Mouse (Mus musculus): ENCODE measurements at regions not wholly inside any gene's neighbourhood (a gene's known extent, or its start where the extent isn't known, plus 50 kb on each side); places are given as distances from the start of the nearest gene placed in this dataset.
"Not testable (repeated sequence)": the region's sequence is repeated elsewhere in the genome, so short reads cannot be mapped to it uniquely, and the experiment has no call there.

GRCm38 (mm10) chr5:40974892-40975291 is 733.1 kb downstream of the Rab28 start:
- no peaks in the 10 kb centered on the region for H3K27me3 ChIP-seq (ENCODE audit: control insufficient read depth, insufficient read depth, low read length)
- H3K4me3 ChIP-seq (replicated peaks; ENCODE audit: low read length): no peak overlapping the region
- H3K36me3 ChIP-seq (ENCODE audit: control insufficient read depth, insufficient read depth, low read length): no peaks in the 10 kb centered on the region
- no peak overlapping the region for H3K4me2 ChIP-seq (ENCODE audit: low read depth, low read length)
- H3K4me1 ChIP-seq (ENCODE audit: control insufficient read depth, insufficient read depth, low read length): no peaks in the 10 kb centered on the region
- WGBS: 87% methylated on average over 1 of the region's 1 CpGs
- no peak overlapping the region for H3K27ac ChIP-seq (ENCODE audit: low read length)
- ATAC-seq (ENCODE audit: insufficient read depth, low FRiP score): no peak
- H3K9ac ChIP-seq (ENCODE audit: low read length): no peak overlapping the region
- no peaks in the 10 kb centered on the region for H3K9me3 ChIP-seq (replicated peaks; ENCODE audit: control insufficient read depth, low read length)

- 0% methylated on average over 4 of the region's 4 CpGs for WGBS
- Histone ChIP-seq H3K9ac (ENCODE audit: low read length) (no peak overlapping the region), H3K9me3 (replicated peaks; ENCODE audit: control insufficient read depth, low read length) (no peaks in the 10 kb centered on the region), H3K4me1 (ENCODE audit: control insufficient read depth, insufficient read depth, low read length) (no peaks in the 10 kb centered on the region), H3K27me3 (ENCODE audit: control insufficient read depth, insufficient read depth, low read length) (no peaks in the 10 kb centered on the region), H3K4me3 (replicated peaks; ENCODE audit: low read length) (no peak overlapping the region), H3K27ac (ENCODE audit: low read length) (no peak overlapping the region), H3K36me3 (ENCODE audit: control insufficient read depth, insufficient read depth, low read length) (no peaks in the 10 kb centered on the region), H3K4me2 (ENCODE audit: low read depth, low read length) (no peak overlapping the region)
- peak; percentile 80; the same call in 1 of the 2 replicates for ATAC-seq (ENCODE audit: insufficient read depth, low FRiP score)
Observed at GRCm38 (mm10) chr5:40952901-40953595, 754.9 kb downstream of the Rab28 start.

GRCm38 (mm10) chr5:40929127-40929526 is 778.8 kb downstream of the Rab28 start:
- Histone ChIP-seq H3K27ac (ENCODE audit: low read length) (no peak overlapping the region), H3K4me3 (replicated peaks; ENCODE audit: low read length) (no peak overlapping the region), H3K9ac (ENCODE audit: low read length) (no peak overlapping the region), H3K27me3 (ENCODE audit: control insufficient read depth, insufficient read depth, low read length) (no peaks in the 10 kb centered on the region), H3K4me1 (ENCODE audit: control insufficient read depth, insufficient read depth, low read length) (no peaks in the 10 kb centered on the region), H3K36me3 (ENCODE audit: control insufficient read depth, insufficient read depth, low read length) (no peaks in the 10 kb centered on the region), H3K9me3 (replicated peaks; ENCODE audit: control insufficient read depth, low read length) (no peaks in the 10 kb centered on the region), H3K4me2 (ENCODE audit: low read depth, low read length) (no peak overlapping the region)
- ATAC-seq (ENCODE audit: insufficient read depth, low FRiP score): no peak
- 79% methylated on average over 3 of the region's 3 CpGs for WGBS

GRCm38 (mm10) chr5:40920920-40921319 is 787.0 kb downstream of the Rab28 start:
- no peak overlapping the region for H3K27ac ChIP-seq (ENCODE audit: low read length)
- H3K27me3 ChIP-seq (ENCODE audit: control insufficient read depth, insufficient read depth, low read length): no peaks in the 10 kb centered on the region
- no peaks in the 10 kb centered on the region for H3K4me1 ChIP-seq (ENCODE audit: control insufficient read depth, insufficient read depth, low read length)
- WGBS: 77% methylated on average over 2 of the region's 2 CpGs
- no peak for ATAC-seq (ENCODE audit: insufficient read depth, low FRiP score)
- H3K36me3 ChIP-seq (ENCODE audit: control insufficient read depth, insufficient read depth, low read length): no peaks in the 10 kb centered on the region
- H3K4me3 ChIP-seq (replicated peaks; ENCODE audit: low read length): no peak overlapping the region
- no peaks in the 10 kb centered on the region for H3K9me3 ChIP-seq (replicated peaks; ENCODE audit: control insufficient read depth, low read length)
- no peak overlapping the region for H3K9ac ChIP-seq (ENCODE audit: low read length)
- no peak overlapping the region for H3K4me2 ChIP-seq (ENCODE audit: low read depth, low read length)

GRCm38 (mm10) chr5:40908803-40909202 is 799.2 kb downstream of the Rab28 start:
- no peak overlapping the region for H3K9ac ChIP-seq (ENCODE audit: low read length)
- no peaks in the 10 kb centered on the region for H3K4me1 ChIP-seq (ENCODE audit: control insufficient read depth, insufficient read depth, low read length)
- no peak overlapping the region for H3K27ac ChIP-seq (ENCODE audit: low read length)
- H3K4me2 ChIP-seq (ENCODE audit: low read depth, low read length): no peak overlapping the region
- H3K36me3 ChIP-seq (ENCODE audit: control insufficient read depth, insufficient read depth, low read length): no peaks in the 10 kb centered on the region
- WGBS: 69% methylated on average over 3 of the region's 3 CpGs
- ATAC-seq (ENCODE audit: insufficient read depth, low FRiP score): no peak
- no peaks in the 10 kb centered on the region for H3K27me3 ChIP-seq (ENCODE audit: control insufficient read depth, insufficient read depth, low read length)
- H3K4me3 ChIP-seq (replicated peaks; ENCODE audit: low read length): no peak overlapping the region
- no peaks in the 10 kb centered on the region for H3K9me3 ChIP-seq (replicated peaks; ENCODE audit: control insufficient read depth, low read length)

- Histone ChIP-seq H3K9me3 (replicated peaks; ENCODE audit: control insufficient read depth, low read length) (no peaks in the 10 kb centered on the region), H3K27me3 (ENCODE audit: control insufficient read depth, insufficient read depth, low read length) (no peaks in the 10 kb centered on the region), H3K4me1 (ENCODE audit: control insufficient read depth, insufficient read depth, low read length) (no peaks in the 10 kb centered on the region), H3K9ac (ENCODE audit: low read length) (no peak overlapping the region), H3K4me3 (replicated peaks; ENCODE audit: low read length) (no peak overlapping the region), H3K4me2 (ENCODE audit: low read depth, low read length) (no peak overlapping the region), H3K27ac (ENCODE audit: low read length) (no peak overlapping the region), H3K36me3 (ENCODE audit: control insufficient read depth, insufficient read depth, low read length) (no peaks in the 10 kb centered on the region)
- WGBS: 63% methylated on average over 1 of the region's 1 CpGs
- ATAC-seq (ENCODE audit: insufficient read depth, low FRiP score): no peak
Observed at GRCm38 (mm10) chr5:40901742-40902141, 806.2 kb downstream of the Rab28 start.

- no peak overlapping the region for H3K9ac ChIP-seq (ENCODE audit: low read length)
- 50% methylated on average over 5 of the region's 5 CpGs for WGBS
- no peaks in the 10 kb centered on the region for H3K36me3 ChIP-seq (ENCODE audit: control insufficient read depth, insufficient read depth, low read length)
- no peak for ATAC-seq (ENCODE audit: insufficient read depth, low FRiP score)
- no peaks in the 10 kb centered on the region for H3K27me3 ChIP-seq (ENCODE audit: control insufficient read depth, insufficient read depth, low read length)
- no peak overlapping the region for H3K4me3 ChIP-seq (replicated peaks; ENCODE audit: low read length)
- H3K4me2 ChIP-seq (ENCODE audit: low read depth, low read length): no peak overlapping the region
- no peak overlapping the region for H3K27ac ChIP-seq (ENCODE audit: low read length)
- no peaks in the 10 kb centered on the region for H3K4me1 ChIP-seq (ENCODE audit: control insufficient read depth, insufficient read depth, low read length)
- H3K9me3 ChIP-seq (replicated peaks; ENCODE audit: control insufficient read depth, low read length): no peaks in the 10 kb centered on the region
Observed at GRCm38 (mm10) chr5:40882886-40883285, 825.1 kb downstream of the Rab28 start.

- Histone ChIP-seq H3K36me3 (ENCODE audit: control insufficient read depth, insufficient read depth, low read length) (no peaks in the 10 kb centered on the region), H3K4me2 (ENCODE audit: low read depth, low read length) (no peak overlapping the region), H3K4me1 (ENCODE audit: control insufficient read depth, insufficient read depth, low read length) (no peaks in the 10 kb centered on the region), H3K9me3 (replicated peaks; ENCODE audit: control insufficient read depth, low read length) (no peaks in the 10 kb centered on the region), H3K27ac (ENCODE audit: low read length) (no peak overlapping the region), H3K9ac (ENCODE audit: low read length) (no peak overlapping the region), H3K27me3 (ENCODE audit: control insufficient read depth, insufficient read depth, low read length) (no peaks in the 10 kb centered on the region), H3K4me3 (replicated peaks; ENCODE audit: low read length) (no peak overlapping the region)
- 66% methylated on average over 3 of the region's 3 CpGs for WGBS
- ATAC-seq (ENCODE audit: insufficient read depth, low FRiP score): no peak
Observed at GRCm38 (mm10) chr5:40877756-40878155, 830.2 kb downstream of the Rab28 start.

- 86% methylated on average over 7 of the region's 7 CpGs for WGBS
- H3K36me3 ChIP-seq (ENCODE audit: control insufficient read depth, insufficient read depth, low read length); H3K9me3 ChIP-seq (replicated peaks; ENCODE audit: control insufficient read depth, low read length): not testable (repeated sequence)
Observed at GRCm38 (mm10) chr5:40862349-40862748, 845.6 kb downstream of the Rab28 start.

More at GRCm38 (mm10) chr5:40862349-40862748, 845.6 kb downstream of the Rab28 start:
- H3K4me2 ChIP-seq (ENCODE audit: low read depth, low read length); ATAC-seq (ENCODE audit: insufficient read depth, low FRiP score); H3K9ac ChIP-seq (ENCODE audit: low read length); H3K27ac ChIP-seq (ENCODE audit: low read length); H3K4me1 ChIP-seq (ENCODE audit: control insufficient read depth, insufficient read depth, low read length); H3K27me3 ChIP-seq (ENCODE audit: control insufficient read depth, insufficient read depth, low read length); H3K4me3 ChIP-seq (replicated peaks; ENCODE audit: low read length): not testable (repeated sequence)
